Mouse (Mus musculus) layer of hippocampus, adult 11-12 months (tissue): ENCODE data around the gene Pyy.
A peak's percentile ranks its signal among the peaks of the same experiment; 100 is the strongest.

ENCODE experiments used
- DNase-seq: peaks from one replicate; pipeline ENCODE4 v3.0.0; 2022; ENCODE audit warnings: low spot score

Pyy gene

GRCm38 (mm10) chr11:102095676-102096075, 12.0 kb downstream of the Pyy start:
- DNase-seq, result no peak

- peak; percentile 72 for DNase-seq
These were observed 18.4 kb downstream of the Pyy start for GRCm38 (mm10) chr11:102089088-102089808.

DNA sequence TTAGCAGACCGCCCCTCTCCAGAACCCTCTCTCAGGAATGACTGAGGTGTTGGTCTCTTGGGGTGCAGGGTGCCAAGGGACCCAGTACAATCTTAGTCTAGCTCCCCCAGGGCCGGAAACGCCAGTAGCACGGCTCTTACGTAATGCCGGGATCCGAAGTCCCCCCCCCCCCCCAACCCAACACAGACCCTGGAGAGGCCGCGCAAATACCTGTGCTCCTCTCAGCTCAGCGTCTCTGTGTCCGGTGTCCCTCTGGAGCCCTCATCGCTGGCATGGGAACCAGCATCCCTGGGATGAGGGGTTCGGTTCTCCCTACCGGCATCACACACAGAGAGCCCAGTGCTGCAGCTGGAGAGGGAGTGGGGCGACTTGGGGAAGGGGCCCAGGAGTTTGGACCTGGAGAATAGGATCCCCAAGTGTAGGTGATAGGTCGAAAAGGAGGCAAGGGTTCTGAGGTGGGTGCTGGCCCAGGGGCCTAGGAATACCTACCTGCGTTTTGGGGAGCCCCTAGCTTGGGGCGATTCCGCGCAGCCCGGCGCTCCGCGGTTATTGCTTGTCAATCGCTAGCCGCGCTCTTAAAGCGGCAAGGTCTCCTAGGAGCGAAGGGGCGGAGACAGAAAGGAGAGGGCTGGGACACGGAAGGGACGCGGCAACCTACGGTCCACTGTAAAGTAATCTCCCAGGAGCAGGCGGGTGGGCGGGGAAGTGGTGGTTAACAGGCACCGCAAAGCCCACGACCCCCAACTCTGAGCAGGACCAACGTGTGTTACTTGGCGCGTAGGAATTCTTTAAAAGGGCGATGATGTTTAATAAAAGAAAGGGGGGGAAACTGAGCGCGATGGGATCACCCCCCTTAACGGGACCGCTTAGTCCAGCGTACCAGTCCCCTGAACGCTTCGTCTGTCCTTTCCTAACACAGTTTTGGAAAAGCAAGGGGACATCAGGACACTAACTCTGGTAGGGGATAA, 19.4 kb downstream of the Pyy start, which contains the start of gene Mpp2:
Mpp2 (minus strand) TSS at position 585 of the 968 bp plus-strand sequence.
- peak; percentile 72 for DNase-seq

- peak; percentile 89 for DNase-seq
These were observed 20.4 kb downstream of the Pyy start for GRCm38 (mm10) chr11:102087081-102087751.

DNA sequence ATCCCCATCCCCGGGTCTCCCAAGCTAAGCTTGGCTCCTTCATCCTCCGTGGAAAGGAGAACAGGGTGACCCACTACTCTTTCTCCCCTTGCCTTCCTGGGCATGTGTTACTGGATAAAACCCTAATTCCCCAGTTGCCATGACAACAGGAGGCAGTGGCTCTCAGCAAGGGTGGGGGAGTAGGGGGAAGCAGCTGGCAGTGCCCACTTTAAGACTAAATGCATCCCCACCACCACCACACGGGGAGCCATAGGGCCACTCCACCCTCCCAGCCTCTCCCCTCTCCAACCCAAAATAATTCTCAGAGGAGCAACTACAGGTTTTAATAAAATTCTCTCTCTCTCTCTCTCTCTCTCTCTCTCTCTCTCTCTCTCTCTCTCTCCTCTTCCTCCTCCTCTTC, 21.3 kb downstream of the Pyy start:
- peak; percentile 76 for DNase-seq

DNA sequence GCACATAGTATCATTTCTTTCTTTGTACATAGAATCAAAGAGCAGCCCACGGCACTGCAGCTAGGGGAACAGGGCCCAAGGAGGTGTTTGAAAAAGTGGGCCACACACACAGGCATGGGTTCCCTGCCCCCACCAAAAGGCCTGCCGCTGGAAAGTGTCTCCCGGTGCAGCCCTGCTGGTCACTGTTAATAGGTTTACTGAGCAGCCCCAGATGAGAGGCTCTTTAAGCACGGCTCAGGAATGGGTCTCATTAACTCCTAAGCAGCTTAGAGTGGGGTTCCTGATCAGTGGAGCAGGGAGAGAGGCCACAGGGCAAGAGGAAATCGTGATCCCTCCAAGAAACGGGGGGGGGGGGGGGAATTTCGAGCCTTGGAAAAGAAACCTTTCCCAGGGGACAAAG, 23.5 kb downstream of the Pyy start:
- DNase-seq, result no peak

DNA sequence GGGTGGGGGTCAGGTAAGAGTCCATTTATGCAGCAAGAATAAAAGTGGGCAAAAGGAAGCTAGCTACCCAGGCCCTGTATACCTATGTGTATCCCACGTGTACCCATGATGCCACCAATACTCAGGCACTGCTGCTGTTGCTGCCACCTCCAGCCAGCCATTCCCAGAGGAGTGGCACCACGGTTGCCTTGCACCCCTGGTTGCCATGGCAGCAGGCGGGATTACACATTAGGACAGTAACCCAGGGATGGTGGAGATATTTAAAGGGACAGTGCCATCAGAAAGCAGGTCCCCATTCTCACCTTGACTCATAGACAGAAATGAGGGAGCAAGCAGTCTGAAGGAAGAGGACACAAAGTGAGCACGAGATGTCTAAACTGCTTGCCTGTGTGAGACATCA, 24.4 kb downstream of the Pyy start:
- DNase-seq, result no peak

DNA sequence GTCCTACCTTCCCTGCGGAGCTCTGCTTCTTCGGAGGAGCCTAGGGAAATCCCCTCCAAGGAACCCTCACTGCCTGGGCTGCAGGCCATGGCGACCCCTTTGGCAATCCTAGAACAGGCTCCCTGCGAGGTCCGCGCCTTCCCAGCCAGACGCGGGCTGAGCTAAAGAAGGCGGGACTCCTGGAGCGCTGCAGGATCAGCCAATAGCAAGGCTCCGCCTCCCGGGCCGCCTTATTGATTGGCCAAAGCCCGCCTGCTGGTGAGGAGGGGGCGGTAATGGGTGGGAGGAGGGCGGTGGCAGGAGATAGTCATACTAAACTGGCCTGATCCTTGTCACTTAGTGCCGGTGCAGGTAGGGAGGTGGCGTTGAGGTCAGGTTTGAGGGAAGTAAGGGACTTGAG, 25.3 kb downstream of the Pyy start:
- peak; percentile 80 for DNase-seq

DNA sequence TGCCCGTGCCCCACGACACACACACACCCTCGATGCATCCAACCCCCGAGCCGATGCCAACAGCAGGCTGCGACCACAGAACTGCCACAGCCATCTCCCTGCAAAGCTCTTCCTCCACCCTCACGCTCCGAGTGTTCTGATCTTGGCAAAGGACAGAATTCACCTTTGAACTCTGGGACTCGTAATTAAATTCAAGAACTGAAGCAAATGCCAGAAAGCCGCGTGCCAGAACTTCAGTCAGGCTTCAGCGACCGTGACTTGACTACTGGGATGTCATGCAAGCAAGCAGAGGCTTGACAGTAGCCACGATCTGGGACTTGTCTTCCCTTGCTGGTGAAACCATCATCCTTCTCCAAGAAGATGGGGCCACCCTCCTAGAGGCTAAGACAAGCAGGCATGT, 33.9 kb downstream of the Pyy start:
- no peak for DNase-seq

DNA sequence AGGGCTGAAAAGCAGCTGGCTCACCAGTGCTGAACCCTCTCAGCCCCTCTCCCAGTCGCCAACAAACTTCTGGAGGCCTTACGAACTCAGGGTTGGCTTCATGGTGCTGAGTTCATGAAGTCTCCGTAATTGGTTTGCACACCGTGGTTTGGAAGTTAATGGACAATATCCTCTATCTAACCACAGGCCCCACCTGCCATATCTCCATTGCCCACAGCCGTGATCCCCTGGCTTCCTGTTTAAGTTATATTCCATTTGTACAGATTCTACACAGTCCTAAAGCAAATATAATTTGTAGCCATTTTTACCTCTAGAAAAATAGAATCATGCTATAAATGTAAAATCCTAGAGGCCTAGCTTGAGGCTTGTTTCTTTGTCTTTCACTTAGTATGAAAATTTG, 34.9 kb downstream of the Pyy start:
- no peak for DNase-seq

DNA sequence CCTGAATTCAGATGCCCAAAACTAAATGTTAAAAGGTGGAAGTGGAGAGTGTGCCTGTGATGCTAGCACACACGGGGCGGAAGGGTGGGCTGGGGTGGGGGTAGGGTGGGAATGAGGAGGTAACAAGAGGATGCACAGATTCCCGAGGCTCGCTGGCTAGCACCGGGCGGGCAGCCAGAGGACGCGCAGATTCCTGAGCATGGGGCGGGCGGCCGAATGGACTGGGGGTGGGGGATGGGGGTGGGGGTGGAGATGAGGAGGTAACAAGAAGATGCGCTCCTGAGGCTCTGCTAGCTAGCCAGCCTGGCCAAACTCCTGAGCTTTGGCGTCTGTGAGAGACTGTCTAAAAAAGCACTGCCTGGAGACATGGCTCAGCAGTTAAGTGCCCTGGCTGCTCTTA, 37.2 kb downstream of the Pyy start:
- no peak for DNase-seq

GRCm38 (mm10) chr11:102069633-102070032, 38.0 kb downstream of the Pyy start:
- no peak for DNase-seq

DNA sequence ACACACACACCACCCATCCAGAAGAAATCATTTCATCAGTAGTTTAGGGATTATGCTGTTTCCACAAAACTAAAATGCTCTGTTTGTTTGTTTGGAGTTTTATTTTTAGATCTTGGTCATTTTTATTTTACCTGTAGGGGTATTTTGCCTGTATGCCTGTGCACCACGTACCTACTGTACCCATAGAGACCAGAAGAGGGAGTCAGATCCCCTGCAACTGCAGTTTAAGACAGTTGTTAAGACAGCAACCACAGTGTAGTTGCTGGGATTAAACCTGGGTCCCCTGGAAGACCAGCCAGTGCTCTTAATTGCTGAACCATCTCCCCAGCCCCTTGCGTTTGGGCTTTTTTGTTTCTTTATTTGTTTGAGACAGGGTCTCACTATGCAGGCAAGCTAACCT, 38.7 kb downstream of the Pyy start:
- no peak for DNase-seq

DNA sequence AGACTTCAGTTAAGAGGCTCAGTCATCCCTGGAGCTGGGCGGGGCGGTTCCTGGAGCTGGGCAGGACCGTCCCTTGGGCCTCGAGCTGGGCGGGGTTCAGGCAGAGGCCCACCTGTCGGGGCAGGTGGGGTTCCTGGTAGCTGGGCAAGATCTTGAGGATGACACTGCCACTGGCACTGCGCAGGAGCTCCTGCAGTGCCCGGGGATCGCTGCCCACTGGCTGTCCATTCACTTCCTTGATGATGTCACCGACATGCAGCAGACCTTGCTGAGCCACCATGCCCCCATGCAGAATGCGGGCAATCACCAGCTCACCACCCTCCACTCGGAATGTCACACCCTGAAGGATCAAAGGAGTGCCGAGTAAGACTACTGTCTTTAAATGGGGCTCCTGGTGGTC, 44.6 kb downstream of the Pyy start:
- DNase-seq, result no peak

- no peak for DNase-seq
These were observed 45.6 kb downstream of the Pyy start for GRCm38 (mm10) chr11:102061941-102062473.

DNA sequence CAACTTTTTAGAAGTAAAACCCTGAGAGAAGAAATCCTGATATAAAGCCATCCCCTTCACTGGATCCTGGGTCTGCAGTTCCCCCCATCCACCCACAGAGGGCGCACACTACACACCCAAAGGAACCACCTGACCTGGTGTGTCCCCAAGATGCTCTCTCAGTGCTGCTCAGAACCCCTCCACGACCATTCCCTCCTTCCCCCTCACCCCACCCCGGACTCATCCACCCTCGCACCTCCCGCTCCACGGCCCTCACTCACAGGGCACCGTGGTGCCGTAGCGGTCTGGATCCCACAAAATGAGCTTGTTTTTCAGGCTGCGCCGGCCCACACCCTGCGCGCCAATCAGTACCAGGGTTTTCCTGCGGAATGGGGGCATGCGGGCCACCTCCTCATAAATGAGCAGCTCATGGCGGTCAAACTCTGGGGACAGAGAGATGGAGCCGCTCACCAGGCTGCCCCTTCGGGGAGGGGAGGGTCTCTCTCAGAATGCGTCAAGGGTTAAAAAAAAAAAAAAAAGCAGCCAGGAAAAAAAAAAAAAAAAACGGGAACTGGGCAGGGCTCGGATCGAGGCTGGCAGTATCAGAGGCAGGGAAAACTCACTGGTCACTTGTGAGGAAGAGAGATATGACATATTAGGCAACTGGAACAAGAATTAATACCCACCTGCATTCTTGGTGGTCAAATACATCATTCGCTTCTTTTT, 46.2 kb downstream of the Pyy start:
- peak; percentile 86 for DNase-seq
